Mouse (Mus musculus) ES-Bruce4 (cell line): Measurements from ENCODE around the gene Zc3h12c.

Source experiments
- CTCF ChIP-seq: IDR thresholded peaks from one replicate; pipeline ENCODE4 v1.8.1; 2011; ENCODE audit warnings: low read depth, low read length
- EP300 ChIP-seq: IDR thresholded peaks from 2 replicates; pipeline ENCODE4 v1.6.1; 2011; ENCODE audit warnings: low read depth, low read length; ENCODE audit not compliant: insufficient read depth
- POLR2A ChIP-seq: IDR thresholded peaks from one replicate; pipeline ENCODE4 v1.8.1; 2011; ENCODE audit warnings: low read length; ENCODE audit not compliant: insufficient read depth

DNA sequence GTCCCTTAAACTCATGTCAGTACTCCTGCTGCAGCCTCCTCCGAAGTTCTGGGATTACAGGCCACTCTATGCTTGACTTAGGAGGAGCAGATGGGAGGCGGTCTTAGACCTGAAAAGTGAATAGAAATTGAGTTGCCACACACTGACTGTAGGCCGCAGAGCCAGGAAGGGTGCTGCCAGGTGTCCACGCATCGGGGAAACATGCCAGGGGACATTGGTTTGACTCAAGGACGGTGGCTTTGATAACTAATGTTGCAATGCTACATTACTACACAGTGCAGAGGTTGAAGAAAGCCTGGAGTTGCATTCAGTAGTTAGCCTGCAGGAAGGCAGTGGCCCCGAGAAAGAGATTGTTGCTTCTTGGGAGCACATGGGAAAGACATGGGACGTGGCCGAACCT is 76.6 kb downstream of the Zc3h12c start:
- TF ChIP-seq CTCF, result no peak
- no peak for TF ChIP-seq EP300
- no peak for TF ChIP-seq POLR2A
